Mouse (Mus musculus) megakaryocyte, embryonic 14.5 days (primary cell): ENCODE measurements at regions not wholly inside any gene's neighbourhood (a gene's known extent, or its start where the extent isn't known, plus 50 kb on each side); places are given as distances from the start of the nearest gene placed in this dataset.

Source experiments
- H3K27me3 ChIP-seq: replicated peaks from 2 replicates; pipeline ENCODE3; 2012; ENCODE audit warnings: inconsistent platforms
- H3K36me3 ChIP-seq: replicated peaks from 2 replicates; pipeline ENCODE3; 2012; ENCODE audit warnings: low read length, inconsistent platforms, mixed read lengths
- H3K4me1 ChIP-seq: 2 replicates; pipeline ENCODE4 v1.6.1; 2012; ENCODE audit warnings: inconsistent platforms
- H3K4me3 ChIP-seq: replicated peaks from 2 replicates; pipeline ENCODE3; 2012; ENCODE audit warnings: moderate library complexity, mild to moderate bottlenecking, inconsistent platforms
- H3K9me3 ChIP-seq: 2 replicates; pipeline ENCODE4 v1.6.1; 2012; ENCODE audit warnings: inconsistent platforms
- FLI1 ChIP-seq: IDR thresholded peaks from 2 replicates; pipeline ENCODE4 v1.6.1; 2012; ENCODE audit warnings: low read length, inconsistent platforms, mixed read lengths
- GATA1 ChIP-seq: IDR thresholded peaks from 3 replicates; pipeline ENCODE4 v1.6.1; 2012; ENCODE audit warnings: mixed read lengths, low read length, inconsistent platforms, borderline replicate concordance

DNA sequence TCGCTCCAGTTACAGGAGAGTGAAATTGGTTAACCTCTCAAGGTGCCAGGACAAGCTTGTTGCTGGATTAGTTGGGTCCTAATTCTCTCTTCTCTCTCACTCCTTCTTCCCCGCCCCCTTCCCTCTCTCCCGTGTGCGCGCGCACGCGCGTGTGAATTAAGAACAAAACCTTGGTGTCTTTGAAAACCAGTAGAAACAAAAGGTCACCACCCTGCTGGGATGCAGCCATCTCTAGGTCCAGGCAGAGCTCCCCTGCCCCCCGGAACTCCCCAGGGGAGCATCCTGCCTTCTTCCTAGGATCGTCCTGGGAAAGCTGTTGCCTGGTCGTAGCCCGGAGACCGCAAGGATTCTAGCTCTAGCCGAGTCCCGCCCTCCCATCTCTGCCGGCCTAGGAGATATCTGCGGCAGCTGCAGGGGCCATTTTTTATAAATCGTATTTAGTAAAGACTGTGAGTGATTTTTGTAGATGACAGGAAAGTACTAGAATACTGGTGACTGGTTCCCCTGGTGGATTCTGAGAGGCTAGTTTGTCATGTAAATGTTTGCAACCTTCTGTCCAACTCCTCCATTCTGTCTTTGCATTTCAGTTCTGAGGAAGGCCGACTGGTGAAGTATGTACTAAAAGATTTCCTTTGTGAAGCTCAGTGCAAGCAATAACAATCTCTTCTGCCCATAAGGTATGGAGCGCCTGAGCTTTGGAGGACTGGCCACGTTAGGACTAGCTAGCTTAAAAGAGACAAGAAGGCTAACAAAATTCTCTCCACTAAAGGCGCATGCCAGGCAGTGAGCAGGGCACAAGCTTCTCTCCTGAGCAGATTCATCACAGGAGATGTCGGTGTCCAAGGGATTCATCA is 195.2 kb downstream of the Enc1 start:
- no peak for TF ChIP-seq FLI1
- Histone ChIP-seq H3K9me3 (0 out of 2 replicates have a peak, but pooled peaks cover 3% of the 10 kb centered on the region), H3K36me3 (no peaks in the 10 kb centered on the region), H3K4me1 (peaks cover 39% of the 10 kb centered on the region), H3K27me3 (peaks cover 72% of the 10 kb centered on the region), H3K4me3 (peak overlapping the region; percentile 81)

DNA sequence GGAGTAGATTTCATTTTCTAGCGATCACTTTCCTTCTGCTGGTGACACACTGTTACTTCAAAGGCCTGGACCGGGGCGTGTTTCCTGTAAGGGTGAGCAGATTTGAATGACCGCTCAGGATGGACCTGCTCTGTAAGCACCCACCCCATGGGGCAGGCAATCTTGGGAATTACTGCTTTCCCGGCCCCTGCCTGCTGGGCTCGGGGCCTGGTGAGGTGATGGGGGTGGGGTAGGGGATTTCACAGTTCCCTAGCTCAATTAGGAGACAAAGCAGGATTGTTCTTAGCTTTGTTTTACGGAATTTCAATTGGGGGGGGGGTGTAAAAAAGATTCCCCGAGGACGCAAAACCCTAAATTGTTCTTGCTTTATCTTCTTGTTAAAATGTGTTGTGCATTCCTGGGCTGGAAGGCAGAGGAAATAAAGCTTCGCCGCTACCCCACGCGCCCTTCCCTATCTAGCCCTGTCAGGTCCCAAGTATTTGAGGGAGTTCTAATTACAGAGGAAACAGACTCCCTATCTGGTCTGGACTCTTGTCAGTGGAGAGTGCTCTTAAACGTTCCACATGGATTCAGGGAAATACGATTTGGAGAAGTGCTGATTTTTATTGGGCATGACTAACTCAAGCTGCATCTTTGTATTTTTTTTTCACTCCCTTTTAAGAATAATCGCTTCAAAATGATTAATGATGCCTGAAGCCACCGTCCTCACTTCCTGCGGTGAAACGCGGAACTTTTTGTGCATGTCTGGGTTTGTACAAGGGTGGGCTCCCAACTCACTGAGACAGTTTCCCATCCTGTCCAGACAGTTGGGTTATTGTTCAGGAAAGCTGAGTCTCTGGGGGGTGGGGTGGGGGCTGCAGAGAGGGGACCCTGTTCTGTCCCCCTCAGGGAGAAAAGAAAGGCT is 194.3 kb downstream of the Enc1 start:
- Histone ChIP-seq H3K4me3 (peak overlapping the region; percentile 81), H3K36me3 (no peaks in the 10 kb centered on the region), H3K4me1 (peaks cover 35% of the 10 kb centered on the region), H3K27me3 (peaks cover 70% of the 10 kb centered on the region), H3K9me3 (0 out of 2 replicates have a peak, but pooled peaks cover 3% of the 10 kb centered on the region)
- TF ChIP-seq GATA1 (no peak), FLI1 (no peak)

DNA sequence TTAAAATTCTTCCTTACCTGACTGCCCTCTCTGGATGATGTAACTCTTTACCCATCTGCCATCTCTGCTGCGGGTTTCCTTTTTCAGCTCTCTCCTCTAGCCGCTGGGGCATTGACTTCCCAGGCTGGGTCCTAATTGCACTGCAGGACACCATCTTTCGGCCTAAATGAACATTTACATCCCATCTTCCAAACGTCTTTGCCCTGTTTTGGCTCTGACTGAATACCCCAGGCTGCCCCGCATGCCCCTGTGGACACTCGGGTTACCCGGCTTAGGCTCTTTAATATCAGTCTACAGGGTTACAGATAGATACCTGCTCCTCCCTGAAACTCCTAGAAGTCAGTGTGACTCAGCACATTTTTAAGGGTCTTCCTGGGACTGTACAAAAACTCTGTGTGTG is 193.3 kb downstream of the Enc1 start:
- Histone ChIP-seq H3K36me3 (no peaks in the 10 kb centered on the region), H3K27me3 (peaks cover 68% of the 10 kb centered on the region), H3K4me1 (peaks cover 31% of the 10 kb centered on the region), H3K9me3 (0 out of 2 replicates have a peak, but pooled peaks cover 3% of the 10 kb centered on the region), H3K4me3 (no peak overlapping the region)
- no peak for TF ChIP-seq FLI1
- no peak for TF ChIP-seq GATA1

DNA sequence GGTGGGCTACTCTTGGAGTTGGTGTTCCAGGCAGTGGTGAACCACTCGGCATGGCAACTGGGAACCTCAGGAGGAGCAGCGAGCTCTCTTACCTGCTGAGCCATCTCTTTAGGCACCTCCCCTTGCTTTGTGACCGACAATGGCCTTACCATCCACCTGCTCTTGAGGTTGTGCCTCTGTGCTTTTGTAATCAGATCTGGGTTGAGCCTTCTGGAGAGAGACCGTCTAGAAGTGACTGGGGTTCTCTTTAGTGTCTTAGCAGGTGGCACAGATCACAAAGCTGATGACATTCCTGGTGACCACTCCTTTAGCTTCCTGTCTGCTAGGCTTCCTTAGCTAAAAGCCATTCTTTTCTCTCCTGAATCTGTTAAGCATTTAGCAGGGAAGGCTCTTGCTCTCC is 191.7 kb downstream of the Enc1 start:
- Histone ChIP-seq H3K4me1 (peaks cover 22% of the 10 kb centered on the region), H3K36me3 (no peaks in the 10 kb centered on the region), H3K4me3 (no peak overlapping the region), H3K27me3 (peaks cover 64% of the 10 kb centered on the region), H3K9me3 (no peaks in the 10 kb centered on the region)
- TF ChIP-seq GATA1 (no peak), FLI1 (no peak)

DNA sequence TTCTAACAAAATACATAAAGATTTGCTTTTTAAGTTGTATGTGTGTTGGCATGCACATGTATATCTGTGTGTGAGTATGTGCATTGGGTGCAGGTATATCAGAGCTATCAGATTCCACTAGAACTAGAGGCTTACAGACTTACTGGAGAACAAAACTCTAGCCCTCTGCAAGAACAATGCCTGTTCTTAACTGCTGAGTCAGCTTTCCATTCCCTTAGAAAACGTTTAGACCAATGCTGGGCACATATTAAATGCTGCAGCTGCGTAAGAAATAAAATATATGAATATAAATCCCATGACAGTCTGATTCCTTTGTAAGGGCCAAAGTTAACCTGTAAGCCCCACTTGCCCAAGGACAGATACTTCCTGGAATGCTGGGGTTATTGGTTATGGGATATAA is 190.0 kb downstream of the Enc1 start:
- no peaks in the 10 kb centered on the region for H3K36me3 ChIP-seq
- TF ChIP-seq GATA1 (no peak), FLI1 (no peak)
- no peaks in the 10 kb centered on the region for H3K9me3 ChIP-seq
- peaks cover 56% of the 10 kb centered on the region for H3K27me3 ChIP-seq
- peaks cover 16% of the 10 kb centered on the region for H3K4me1 ChIP-seq
- no peak overlapping the region for H3K4me3 ChIP-seq

DNA sequence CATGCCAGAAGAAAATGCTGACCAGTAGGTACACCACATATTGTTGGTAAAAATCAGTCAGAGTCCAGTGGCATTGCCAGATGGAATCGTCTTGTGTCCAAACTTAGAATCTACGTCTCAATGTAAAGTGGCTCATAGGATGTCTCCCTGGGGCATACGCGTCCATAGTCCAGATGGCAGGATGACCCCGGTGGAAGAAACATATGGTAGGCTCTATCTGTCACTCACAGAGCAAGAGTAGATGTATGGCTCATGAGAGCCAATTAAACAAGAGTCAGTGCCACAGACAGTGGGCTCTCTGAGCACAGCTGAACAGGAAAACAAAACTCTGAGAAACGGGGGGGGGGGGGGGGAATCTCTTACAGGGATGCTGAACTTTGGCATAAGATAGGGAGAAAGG is 187.3 kb downstream of the Enc1 start:
- H3K9me3 ChIP-seq = no peaks in the 10 kb centered on the region
- H3K27me3 ChIP-seq = peaks cover 61% of the 10 kb centered on the region
- no peak overlapping the region for H3K4me3 ChIP-seq
- TF ChIP-seq FLI1 (no peak), GATA1 (no peak)
- H3K4me1 ChIP-seq = no peaks in the 10 kb centered on the region
- H3K36me3 ChIP-seq = no peaks in the 10 kb centered on the region

DNA sequence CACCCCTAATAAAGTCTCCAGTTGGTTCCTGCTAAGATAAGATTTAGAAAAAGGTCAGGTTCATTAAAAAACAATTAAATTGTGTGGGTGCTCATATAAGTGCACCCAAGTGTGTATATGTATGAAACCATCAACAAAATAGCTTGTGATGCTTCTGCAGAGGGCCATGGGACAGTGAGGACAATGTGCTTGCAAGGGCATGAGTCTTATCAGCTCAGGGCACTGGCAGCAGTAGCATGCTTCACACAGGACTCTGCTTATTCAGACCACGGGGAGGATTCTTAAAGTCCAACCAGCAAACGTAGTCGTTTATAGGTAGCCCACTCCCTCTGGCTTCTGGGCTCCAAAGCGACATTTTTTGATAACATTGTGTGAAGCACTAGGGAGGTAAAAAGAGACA is 186.6 kb downstream of the Enc1 start:
- peaks cover 58% of the 10 kb centered on the region for H3K27me3 ChIP-seq
- no peaks in the 10 kb centered on the region for H3K4me1 ChIP-seq
- TF ChIP-seq GATA1 (no peak), FLI1 (no peak)
- no peaks in the 10 kb centered on the region for H3K9me3 ChIP-seq
- no peak overlapping the region for H3K4me3 ChIP-seq
- H3K36me3 ChIP-seq = no peaks in the 10 kb centered on the region

DNA sequence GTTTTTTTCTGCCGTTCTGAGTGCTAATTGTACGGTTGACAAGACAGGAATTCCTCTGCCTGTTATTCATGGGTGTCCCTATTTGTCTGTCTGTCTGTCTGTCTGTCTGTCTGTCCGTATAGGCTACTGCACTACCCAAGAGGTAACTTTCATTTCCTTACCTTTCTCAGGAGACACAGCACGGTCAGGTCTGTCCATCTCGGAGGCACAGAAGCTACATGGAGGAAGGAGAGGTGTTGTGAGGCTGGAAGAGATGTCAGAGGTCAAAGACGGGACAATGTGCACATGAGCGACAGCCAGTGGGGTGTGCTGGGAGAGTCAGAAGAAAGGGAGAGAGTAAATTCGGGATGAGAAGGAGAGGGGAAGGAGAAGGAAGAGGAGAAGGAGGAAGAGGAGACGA is 184.8 kb downstream of the Enc1 start:
- no peak for TF ChIP-seq FLI1
- TF ChIP-seq GATA1 = no peak
- H3K27me3 ChIP-seq = peaks cover 56% of the 10 kb centered on the region

DNA sequence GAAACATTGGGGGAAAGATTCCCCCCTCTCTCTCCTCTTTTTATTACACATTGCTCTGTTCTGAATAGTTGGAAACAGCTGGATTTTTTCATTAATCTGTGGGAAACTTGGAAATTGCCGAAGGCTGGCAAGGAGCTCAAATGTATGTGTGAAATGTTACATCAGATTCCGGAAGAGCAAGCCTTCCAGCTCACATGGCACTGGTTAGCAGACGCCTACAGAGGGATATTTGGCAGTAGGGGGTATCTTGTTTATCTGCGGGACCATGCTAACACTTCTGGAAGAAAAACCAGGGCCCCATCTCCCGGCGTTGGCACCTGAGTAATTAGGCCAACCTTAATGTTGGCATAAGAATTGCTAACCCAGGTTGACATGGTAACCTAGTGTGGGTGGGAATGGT is 183.0 kb downstream of the Enc1 start:
- Histone ChIP-seq H3K36me3 (no peaks in the 10 kb centered on the region), H3K9me3 (no peaks in the 10 kb centered on the region), H3K27me3 (peaks cover 56% of the 10 kb centered on the region), H3K4me3 (no peak overlapping the region), H3K4me1 (no peaks in the 10 kb centered on the region)
- TF ChIP-seq FLI1 = no peak
- no peak for TF ChIP-seq GATA1

More for the DNA sequence above, 184.8 kb downstream of the Enc1 start:
- Histone ChIP-seq H3K4me3 (no peak overlapping the region), H3K9me3 (no peaks in the 10 kb centered on the region), H3K36me3 (no peaks in the 10 kb centered on the region), H3K4me1 (no peaks in the 10 kb centered on the region)
